Mouse (Mus musculus) forebrain, embryonic 16.5 days (tissue): Measurements from ENCODE around the gene Col17a1. TPM values are rescaled to one million over a fixed set of nuclear protein-coding genes. Genes with fewer than 3 reads are reported as not detected.

Experiments used
- ATAC-seq: fragments of 200-750 bp; cut with Nextera tagmentation; 2 replicates; pipeline ENCODE4 v1.8.0; 2017; ENCODE audit warnings: mild to moderate bottlenecking, moderate library complexity
- H3K27ac ChIP-seq: fragments of 300-500 bp; sonication (generic); 2 replicates; pipeline ENCODE4 v1.5.1; 2014; ENCODE audit warnings: low read length, control low read depth
- H3K27me3 ChIP-seq: fragments of 300-500 bp; sonication (generic); replicated peaks from 2 replicates; pipeline ENCODE4 v1.6.1; 2014; ENCODE audit warnings: low read length; ENCODE audit not compliant: control insufficient read depth, insufficient read depth
- H3K36me3 ChIP-seq: fragments of 300-500 bp; sonication (generic); 2 replicates; pipeline ENCODE4 v1.6.1; 2014; ENCODE audit not compliant: control insufficient read depth, insufficient read depth
- H3K4me1 ChIP-seq: fragments of 300-500 bp; sonication (generic); replicated peaks from 2 replicates; pipeline ENCODE4 v1.6.1; 2014; ENCODE audit warnings: low read length; ENCODE audit not compliant: control insufficient read depth, insufficient read depth
- H3K4me2 ChIP-seq: fragments of 300-500 bp; sonication (generic); 2 replicates; pipeline ENCODE4 v1.6.1; 2014; ENCODE audit warnings: mild to moderate bottlenecking, low read length, control low read depth
- H3K4me3 ChIP-seq: fragments of 300-500 bp; sonication (generic); replicated peaks from 2 replicates; pipeline ENCODE4 v1.5.1; 2014; ENCODE audit warnings: mild to moderate bottlenecking, low read length, control low read depth
- H3K9ac ChIP-seq: fragments of 300-500 bp; sonication (generic); replicated peaks from 2 replicates; pipeline ENCODE4 v1.6.1; 2014; ENCODE audit warnings: low read depth, low read length, control low read depth
- H3K9me3 ChIP-seq: fragments of 300-500 bp; sonication (generic); 2 replicates; pipeline ENCODE4 v1.6.1; 2016; ENCODE audit warnings: low read length; ENCODE audit not compliant: control insufficient read depth
- WGBS: fragments of 180-500 bp; shearing (Covaris S2); extraction: QIAGEN DNeasy Blood & Tissue Kit; methylation state at CpG from one replicate; pipeline ENCODE4 v1.1.7; 2014; 5-methylcytosine and 5-hydroxymethylcytosine counted together
- polyA plus RNA-seq: library from polyadenylated mRNA; unstranded; fragments of >200 nt; fragmentation: Nextera tagmentation; extraction: Ambion mirVana; gene quantifications from 2 replicates; pipeline ENCODE4 v1.2.1, GENCODE M21; 2015

Gene Col17a1
- polyA plus RNA-seq, 1 experiment from 2014 or later = 0.04 TPM

DNA sequence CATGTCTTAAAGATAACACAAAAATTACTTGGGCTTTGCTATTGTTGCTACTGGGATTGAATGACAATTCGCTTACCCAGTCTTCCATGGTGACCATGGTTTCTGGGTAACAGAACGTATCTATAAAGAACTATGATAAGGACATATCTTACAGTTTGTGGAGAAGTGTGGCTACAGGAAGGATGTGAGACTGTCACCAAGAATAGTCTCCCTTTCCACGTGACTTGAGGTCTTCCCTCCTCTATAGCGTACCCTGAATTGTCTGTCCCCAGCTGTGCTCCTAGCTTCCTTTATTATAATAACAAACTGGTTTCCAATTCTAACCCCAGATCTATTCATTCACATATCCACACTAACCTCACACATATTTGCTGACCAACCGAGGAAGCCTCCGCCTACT is 3.8 kb upstream of the Col17a1 start:
- Histone ChIP-seq H3K27ac (no peak overlapping the region), H3K27me3 (no peaks in the 10 kb centered on the region), H3K9me3 (no peaks in the 10 kb centered on the region), H3K4me2 (no peak overlapping the region), H3K4me1 (no peaks in the 10 kb centered on the region), H3K9ac (no peak overlapping the region), H3K36me3 (no peaks in the 10 kb centered on the region), H3K4me3 (no peak overlapping the region)
- ATAC-seq = no peak
- WGBS = 94% methylated on average over 6 of the region's 6 CpGs

DNA sequence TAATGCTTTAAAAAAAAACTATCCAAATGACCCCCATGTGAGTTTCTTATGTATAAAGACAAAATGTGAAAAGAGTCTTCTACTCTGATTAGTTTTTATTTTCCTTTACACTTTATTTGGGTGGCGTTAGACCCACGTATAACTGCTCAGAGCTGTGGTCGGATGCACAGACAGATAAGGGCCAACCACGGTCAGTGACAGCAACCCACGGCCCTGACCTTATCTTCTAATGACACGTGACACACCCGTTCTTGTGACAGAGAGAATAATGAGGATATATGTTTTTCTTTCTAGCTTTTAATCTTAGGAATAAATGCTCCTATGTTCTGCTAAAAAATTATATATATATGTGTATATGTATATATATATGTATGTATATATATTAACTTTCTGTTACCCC is 2.3 kb downstream of the Col17a1 start:
- H3K4me2 ChIP-seq = no peak overlapping the region
- no peak overlapping the region for H3K4me3 ChIP-seq
- no peaks in the 10 kb centered on the region for H3K4me1 ChIP-seq
- H3K36me3 ChIP-seq = no peaks in the 10 kb centered on the region
- no peak overlapping the region for H3K9ac ChIP-seq
- no peak overlapping the region for H3K27ac ChIP-seq
- H3K27me3 ChIP-seq = no peaks in the 10 kb centered on the region
- 93% methylated on average over 7 of the region's 7 CpGs for WGBS
- ATAC-seq = no peak
- H3K9me3 ChIP-seq = no peaks in the 10 kb centered on the region

DNA sequence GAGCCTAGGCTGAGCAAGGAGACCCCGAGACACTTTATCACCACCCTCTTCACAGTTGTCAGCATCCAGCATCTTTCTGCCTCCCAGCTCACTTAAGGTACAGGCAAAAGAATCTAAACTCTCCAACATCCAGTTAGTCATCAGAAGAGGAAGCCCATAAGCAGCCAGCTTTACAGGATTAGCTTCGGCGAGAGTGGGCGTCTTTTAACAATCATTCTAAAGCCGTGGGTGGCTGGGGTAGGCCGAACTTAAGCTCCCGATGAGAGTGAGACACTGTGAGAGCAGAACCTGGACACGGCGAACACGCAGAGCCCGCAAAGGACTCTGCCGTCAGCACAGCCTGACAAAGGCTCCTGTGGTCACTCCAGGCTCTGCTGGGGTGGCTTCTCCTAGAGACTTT is 13.2 kb downstream of the Col17a1 start:
- no peak overlapping the region for H3K9ac ChIP-seq
- no peak overlapping the region for H3K4me2 ChIP-seq
- no peaks in the 10 kb centered on the region for H3K27me3 ChIP-seq
- 71% methylated on average over 12 of the region's 12 CpGs for WGBS
- no peak overlapping the region for H3K4me3 ChIP-seq
- H3K27ac ChIP-seq = no peak overlapping the region
- ATAC-seq = no peak
- no peaks in the 10 kb centered on the region for H3K9me3 ChIP-seq
- H3K4me1 ChIP-seq = no peaks in the 10 kb centered on the region
- no peaks in the 10 kb centered on the region for H3K36me3 ChIP-seq

DNA sequence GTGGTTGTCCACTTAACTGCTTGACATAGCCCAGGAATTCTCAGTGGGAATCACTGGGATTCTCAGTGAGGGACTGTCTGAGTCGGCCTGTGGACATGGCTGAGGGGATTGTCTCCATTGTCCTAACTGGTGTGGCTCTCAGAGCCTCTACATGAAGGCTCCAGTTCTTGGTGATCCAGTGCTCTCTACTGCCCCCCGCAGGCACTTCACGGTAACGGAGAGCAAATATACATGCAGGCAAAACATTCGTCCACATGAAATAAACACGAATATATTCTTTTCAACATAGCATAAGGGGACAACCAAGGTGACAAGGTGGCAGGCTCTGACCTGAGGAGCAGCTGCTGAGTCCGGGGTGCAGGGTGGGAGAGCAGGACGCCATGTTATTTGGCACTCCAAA is 17.5 kb downstream of the Col17a1 start:
- Histone ChIP-seq H3K36me3 (no peaks in the 10 kb centered on the region), H3K27me3 (no peaks in the 10 kb centered on the region), H3K4me1 (no peaks in the 10 kb centered on the region), H3K4me3 (no peak overlapping the region), H3K4me2 (no peak overlapping the region), H3K27ac (no peak overlapping the region), H3K9ac (no peak overlapping the region), H3K9me3 (no peaks in the 10 kb centered on the region)
- WGBS = 45% methylated on average over 8 of the region's 8 CpGs
- no peak for ATAC-seq

DNA sequence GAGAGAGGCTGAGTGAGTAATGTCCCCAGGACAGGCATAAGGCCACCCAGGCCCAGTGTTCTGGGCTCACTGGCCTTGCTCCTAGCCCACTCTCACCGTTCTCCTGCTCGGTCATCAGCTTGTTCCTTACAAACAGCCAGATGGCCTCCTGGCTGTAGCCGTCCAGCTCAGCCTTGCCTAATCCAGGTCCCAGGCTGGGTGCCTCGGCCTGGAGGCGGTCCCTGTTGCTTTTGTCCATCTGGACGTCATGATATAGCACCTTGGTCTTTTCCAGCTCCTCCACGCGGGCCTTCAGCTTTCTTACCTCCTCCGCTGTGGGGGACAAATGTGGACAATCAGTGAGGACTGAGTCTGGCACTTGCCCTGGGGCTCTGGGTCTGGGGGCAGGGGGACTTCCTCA is 23.5 kb downstream of the Col17a1 start:
- Histone ChIP-seq H3K4me1 (no peaks in the 10 kb centered on the region), H3K36me3 (no peaks in the 10 kb centered on the region), H3K4me2 (no peak overlapping the region), H3K9ac (no peak overlapping the region), H3K27me3 (no peaks in the 10 kb centered on the region), H3K4me3 (no peak overlapping the region), H3K9me3 (no peaks in the 10 kb centered on the region), H3K27ac (no peak overlapping the region)
- WGBS = 74% methylated on average over 9 of the region's 9 CpGs
- ATAC-seq = no peak

DNA sequence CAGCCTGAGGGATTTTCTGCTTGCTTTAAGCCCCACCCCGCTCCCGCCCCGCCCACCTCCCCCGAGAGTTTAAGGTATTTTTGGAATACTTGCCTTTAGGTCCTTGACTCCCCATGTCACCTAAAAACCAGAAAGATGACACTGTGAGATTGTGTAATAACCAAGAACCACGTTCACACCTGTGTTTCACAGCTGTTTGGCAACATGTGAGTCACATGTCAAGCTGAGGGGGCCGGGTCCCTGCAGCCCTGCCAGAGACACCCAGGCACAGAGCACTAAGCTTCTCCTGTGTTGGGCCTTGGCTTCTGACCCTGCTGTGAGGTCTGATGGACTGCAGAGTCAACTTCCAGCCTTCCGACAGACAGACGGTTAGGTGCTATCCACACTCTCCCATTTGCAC is 24.3 kb downstream of the Col17a1 start:
- no peak for ATAC-seq
- WGBS = 66% methylated on average over 8 of the region's 8 CpGs
- no peaks in the 10 kb centered on the region for H3K4me1 ChIP-seq
- no peak overlapping the region for H3K27ac ChIP-seq
- H3K9ac ChIP-seq = no peak overlapping the region
- H3K4me3 ChIP-seq = no peak overlapping the region
- H3K27me3 ChIP-seq = no peaks in the 10 kb centered on the region
- H3K4me2 ChIP-seq = no peak overlapping the region
- H3K36me3 ChIP-seq = no peaks in the 10 kb centered on the region
- H3K9me3 ChIP-seq = no peaks in the 10 kb centered on the region

DNA sequence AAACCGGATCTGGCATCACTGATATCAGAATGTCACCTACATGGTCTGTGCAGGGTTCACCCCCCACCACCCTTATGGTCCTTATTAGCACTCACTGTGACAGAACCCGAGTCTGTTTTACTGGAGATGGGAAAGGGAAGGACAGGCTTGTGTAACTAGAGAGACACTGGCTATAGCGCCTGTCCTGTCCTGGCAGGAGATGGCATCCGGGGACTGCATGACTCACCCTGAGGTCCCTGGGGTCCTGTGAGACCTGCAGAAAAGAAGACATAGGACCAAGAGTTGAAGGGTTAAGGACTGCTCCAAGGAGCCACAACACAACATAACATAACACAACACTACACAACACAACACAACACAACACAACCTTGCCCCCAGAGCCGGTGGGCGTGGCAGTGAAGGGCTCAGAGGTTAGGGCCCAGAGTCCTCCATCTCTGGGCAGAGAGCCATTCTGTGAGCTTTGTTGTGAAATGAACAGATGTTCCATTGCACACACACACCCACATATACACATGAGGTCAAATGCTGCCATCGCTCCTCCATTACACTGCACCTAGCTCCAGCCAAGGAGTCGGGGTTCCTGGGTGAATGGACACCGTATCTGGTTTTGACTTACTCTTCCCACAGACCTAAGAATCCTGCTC is 32.0 kb downstream of the Col17a1 start:
- Histone ChIP-seq H3K9ac (no peak overlapping the region), H3K4me2 (no peak overlapping the region), H3K36me3 (no peaks in the 10 kb centered on the region), H3K27ac (no peak overlapping the region), H3K27me3 (no peaks in the 10 kb centered on the region), H3K4me1 (peaks cover 6% of the 10 kb centered on the region), H3K9me3 (no peaks in the 10 kb centered on the region), H3K4me3 (no peak overlapping the region)
- WGBS = 90% methylated on average over 9 of the region's 9 CpGs
- ATAC-seq = no peak

DNA sequence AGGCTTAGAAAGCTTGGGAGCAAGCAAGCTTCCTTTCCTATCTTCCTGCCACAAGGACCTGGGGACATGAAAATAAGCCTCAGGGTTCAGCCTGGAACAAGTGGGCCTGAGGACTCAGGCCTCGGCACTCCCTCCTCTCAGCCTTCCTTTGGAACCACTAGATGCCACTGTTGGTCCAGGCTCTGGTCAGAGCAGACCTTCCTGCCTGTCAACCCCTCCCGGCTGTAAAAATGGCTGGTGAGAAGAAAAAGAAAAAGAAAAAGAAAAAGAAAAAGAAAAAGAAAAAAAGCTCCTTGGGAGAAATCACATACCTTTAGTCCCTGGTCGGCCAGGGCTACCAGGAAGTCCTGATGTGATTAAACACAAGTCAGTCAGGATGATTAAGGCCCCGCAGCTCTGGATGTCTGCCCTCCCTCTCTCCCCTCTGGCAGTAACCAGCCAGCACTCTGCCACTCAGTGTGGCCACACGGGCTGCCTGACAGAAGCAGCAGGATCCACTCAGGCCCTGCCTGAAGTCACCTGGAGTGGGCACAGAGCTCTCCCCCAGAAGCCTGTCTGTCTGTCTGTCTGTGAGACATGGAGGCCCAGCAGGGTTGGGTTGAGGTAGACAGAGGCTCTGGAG is 32.9 kb downstream of the Col17a1 start:
- H3K4me1 ChIP-seq = peaks cover 6% of the 10 kb centered on the region
- no peak overlapping the region for H3K4me2 ChIP-seq
- H3K27ac ChIP-seq = no peak overlapping the region
- no peaks in the 10 kb centered on the region for H3K27me3 ChIP-seq
- H3K9me3 ChIP-seq = no peaks in the 10 kb centered on the region
- no peak overlapping the region for H3K4me3 ChIP-seq
- H3K36me3 ChIP-seq = no peaks in the 10 kb centered on the region
- WGBS = 4% methylated on average over 5 of the region's 5 CpGs
- 0 out of 2 replicates have a peak overlapping the region, but pooled peaks have one; percentile 22 for H3K9ac ChIP-seq
- peak; percentile 89 for ATAC-seq

DNA sequence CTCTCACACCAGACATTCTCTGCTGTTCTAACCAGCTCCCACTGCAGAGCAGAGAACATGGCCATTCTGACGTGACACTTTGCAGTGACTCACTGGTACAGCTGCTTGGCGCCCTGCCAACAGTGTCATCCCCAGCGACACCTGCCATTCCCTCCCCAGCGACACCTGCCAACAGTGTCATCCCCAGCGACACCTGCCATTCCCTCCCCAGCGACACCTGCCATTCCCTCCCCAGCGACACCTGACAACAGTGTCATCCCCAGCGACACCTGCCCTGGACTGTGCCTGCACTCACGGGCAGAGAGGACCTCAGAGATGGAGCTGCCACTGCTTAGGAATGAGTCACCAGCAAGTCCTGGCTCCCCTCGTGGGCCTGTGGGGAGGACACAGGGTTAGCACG is 37.0 kb downstream of the Col17a1 start:
- Histone ChIP-seq H3K4me3 (no peak overlapping the region), H3K4me1 (peaks cover 6% of the 10 kb centered on the region), H3K27ac (no peak overlapping the region), H3K4me2 (no peak overlapping the region), H3K9me3 (no peaks in the 10 kb centered on the region), H3K36me3 (no peaks in the 10 kb centered on the region), H3K27me3 (no peaks in the 10 kb centered on the region), H3K9ac (no peak overlapping the region)
- WGBS = 72% methylated on average over 11 of the region's 11 CpGs
- ATAC-seq = no peak

DNA sequence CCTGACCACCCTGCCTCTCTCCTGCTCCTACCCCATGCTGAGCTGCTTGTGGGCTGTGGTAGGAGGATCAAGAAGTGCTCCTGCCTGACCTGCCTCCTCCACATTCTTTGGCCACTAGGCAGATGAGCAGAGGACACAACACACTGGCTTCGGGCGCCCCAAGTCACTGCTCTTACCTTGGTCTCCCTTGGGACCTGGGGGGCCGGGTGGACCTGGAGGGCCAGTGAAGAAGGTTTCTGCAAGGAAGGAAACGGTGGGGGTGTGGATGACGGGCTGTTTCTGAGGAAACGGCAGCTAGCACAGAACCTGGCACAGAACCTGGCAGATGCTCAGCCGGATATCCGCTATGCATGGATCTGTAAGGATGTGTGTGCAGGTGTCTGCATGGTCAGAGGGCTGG is 38.7 kb downstream of the Col17a1 start:
- Histone ChIP-seq H3K4me2 (no peak overlapping the region), H3K27ac (no peak overlapping the region), H3K27me3 (no peaks in the 10 kb centered on the region), H3K36me3 (no peaks in the 10 kb centered on the region), H3K4me1 (no peaks in the 10 kb centered on the region), H3K9me3 (no peaks in the 10 kb centered on the region), H3K9ac (no peak overlapping the region), H3K4me3 (no peak overlapping the region)
- ATAC-seq = no peak
- 91% methylated on average over 8 of the region's 8 CpGs for WGBS
